Mouse (Mus musculus) liver, embryonic 13.5 days (tissue): Measurements from ENCODE around the gene H2-DMb2. TPM values are rescaled to one million over a fixed set of nuclear protein-coding genes. Genes with fewer than 3 reads are reported as not detected.

ENCODE experiments used
- ATAC-seq: fragments of 200-750 bp; cut with Nextera tagmentation; 2 replicates; pipeline ENCODE4 v1.8.0; 2017; ENCODE audit warnings: low read depth, mild to moderate bottlenecking, moderate number of reproducible peaks, moderate library complexity
- DNase-seq: peaks from one replicate; pipeline ENCODE4 v3.0.0; 2022
- H3K27ac ChIP-seq: fragments of 300-500 bp; sonication (generic); 2 replicates; pipeline ENCODE4 v1.5.1; 2015; ENCODE audit warnings: moderate library complexity, mild to moderate bottlenecking, inconsistent platforms
- H3K27me3 ChIP-seq: fragments of 300-500 bp; sonication (generic); 2 replicates; pipeline ENCODE4 v1.6.1; 2015; ENCODE audit warnings: mild to moderate bottlenecking, inconsistent platforms
- H3K36me3 ChIP-seq: fragments of 300-500 bp; sonication (generic); 2 replicates; pipeline ENCODE4 v1.6.1; 2015; ENCODE audit warnings: mild to moderate bottlenecking, inconsistent platforms
- H3K4me1 ChIP-seq: fragments of 300-500 bp; sonication (generic); replicated peaks from 2 replicates; pipeline ENCODE4 v1.6.1; 2015; ENCODE audit warnings: inconsistent platforms
- H3K4me2 ChIP-seq: fragments of 300-500 bp; sonication (generic); 2 replicates; pipeline ENCODE4 v1.6.1; 2015; ENCODE audit warnings: inconsistent platforms, mild to moderate bottlenecking, moderate library complexity
- H3K4me3 ChIP-seq: fragments of 300-500 bp; sonication (generic); replicated peaks from 2 replicates; pipeline ENCODE4 v1.5.1; 2015; ENCODE audit warnings: mild to moderate bottlenecking, inconsistent platforms
- H3K9ac ChIP-seq: fragments of 300-500 bp; sonication (generic); 2 replicates; pipeline ENCODE4 v1.6.1; 2015; ENCODE audit warnings: mild to moderate bottlenecking, inconsistent platforms
- H3K9me3 ChIP-seq: fragments of 300-500 bp; sonication (generic); replicated peaks from 2 replicates; pipeline ENCODE4 v1.6.1; 2016; ENCODE audit warnings: inconsistent platforms
- WGBS: fragments of 180-500 bp; shearing (Covaris S2); methylation state at CpG from one replicate; pipeline ENCODE4 v1.1.7; 2015; ENCODE audit not compliant: insufficient replicate concordance; 5-methylcytosine and 5-hydroxymethylcytosine counted together
- polyA plus RNA-seq: library from polyadenylated mRNA; unstranded; fragments of >200 nt; fragmentation: Nextera tagmentation; extraction: Ambion mirVana; gene quantifications from 2 replicates; pipeline ENCODE4 v1.2.1, GENCODE M21; 2015

H2-DMb2 gene
- polyA plus RNA-seq, 1 experiment from 2014 or later = 0.31 TPM

GRCm38 (mm10) chr17:34199050-34199619 lies 56.0 kb downstream of the H2-DMb2 start:
- DNase-seq (no peak), ATAC-seq (no peak)
- peaks cover 29% of the 10 kb centered on the region for H3K4me1 ChIP-seq
- 69% methylated on average over 12 of the region's 12 CpGs for WGBS
- H3K36me3 ChIP-seq = no peaks in the 10 kb centered on the region
- no peak overlapping the region for H3K4me3 ChIP-seq
- peak overlapping the region; percentile 68 for H3K4me2 ChIP-seq
- H3K9ac ChIP-seq = no peak overlapping the region
- H3K9me3 ChIP-seq = no peaks in the 10 kb centered on the region
- no peak overlapping the region for H3K27ac ChIP-seq
- peaks cover 60% of the 10 kb centered on the region for H3K27me3 ChIP-seq

- H3K4me1 ChIP-seq = peaks cover 32% of the 10 kb centered on the region
- 81% methylated on average over 10 of the region's 10 CpGs for whole genome bisulfite sequencing
- no peak overlapping the region for H3K4me3 ChIP-seq
- no peaks in the 10 kb centered on the region for H3K9me3 ChIP-seq
- no peaks in the 10 kb centered on the region for H3K36me3 ChIP-seq
- no peak overlapping the region for H3K4me2 ChIP-seq
- DNase-seq (no peak), ATAC-seq (no peak)
- no peak overlapping the region for H3K9ac ChIP-seq
- H3K27ac ChIP-seq = no peak overlapping the region
- H3K27me3 ChIP-seq = peaks cover 52% of the 10 kb centered on the region
Measured at GRCm38 (mm10) chr17:34200047-34200446, 56.9 kb downstream of the H2-DMb2 start.

GRCm38 (mm10) chr17:34200772-34201505 lies 57.8 kb downstream of the H2-DMb2 start:
- Histone ChIP-seq H3K27ac (no peak overlapping the region), H3K36me3 (no peaks in the 10 kb centered on the region), H3K4me3 (no peak overlapping the region), H3K4me2 (no peak overlapping the region), H3K27me3 (peaks cover 43% of the 10 kb centered on the region), H3K9me3 (no peaks in the 10 kb centered on the region), H3K9ac (no peak overlapping the region), H3K4me1 (peaks cover 41% of the 10 kb centered on the region)
- DNase-seq (no peak), ATAC-seq (no peak)
- 78% methylated on average over 16 of the region's 16 CpGs for WGBS

Other genes with a start within 250 kb of the H2-DMb2 start
- 0.60 and 0.91 TPM in 2 replicates for gene Platr17, start 238.2 kb upstream of the H2-DMb2 start, polyA plus RNA-seq
- gene Daxx, start 233.9 kb upstream of the H2-DMb2 start, polyA plus RNA-seq = 25.5 and 27.6 TPM in 2 replicates
- gene Tapbp, start 227.4 kb upstream of the H2-DMb2 start, polyA plus RNA-seq = 27.6 and 30.5 TPM in 2 replicates
- gene Zbtb22, start 227.4 kb upstream of the H2-DMb2 start, polyA plus RNA-seq = 10.1 and 10.7 TPM in 2 replicates
- gene Rgl2, start 213.8 kb upstream of the H2-DMb2 start, polyA plus RNA-seq = 7.1 and 7.4 TPM in 2 replicates
- 153 and 157 TPM in 2 replicates for gene Pfdn6, start 203.0 kb upstream of the H2-DMb2 start, polyA plus RNA-seq
- 30.1 and 34.9 TPM in 2 replicates for gene Wdr46, start 202.6 kb upstream of the H2-DMb2 start, polyA plus RNA-seq
- gene B3galt4, start 191.8 kb upstream of the H2-DMb2 start, polyA plus RNA-seq = 2.3 and 2.5 TPM in 2 replicates
- gene Vps52, start 187.5 kb upstream of the H2-DMb2 start, polyA plus RNA-seq = 27.7 and 30.1 TPM in 2 replicates
- 1,343 and 1,499 TPM in 2 replicates for gene Rps18, start 187.3 kb upstream of the H2-DMb2 start, polyA plus RNA-seq
- gene H2-K1, start 143.0 kb upstream of the H2-DMb2 start, polyA plus RNA-seq = 80.9 and 88.3 TPM in 2 replicates
- 5.2 and 5.4 TPM in 2 replicates for gene Ring1, start 118.6 kb upstream of the H2-DMb2 start, polyA plus RNA-seq
- 25.2 and 25.7 TPM in 2 replicates for gene H2-Ke6, start 115.2 kb upstream of the H2-DMb2 start, polyA plus RNA-seq
- 71.7 and 76.7 TPM in 2 replicates for gene Slc39a7, start 111.6 kb upstream of the H2-DMb2 start, polyA plus RNA-seq
- gene Rxrb, start 111.5 kb upstream of the H2-DMb2 start, polyA plus RNA-seq = 18.2 and 18.6 TPM in 2 replicates
- gene Col11a2, start 103.9 kb upstream of the H2-DMb2 start, polyA plus RNA-seq = 0.32 and 0.54 TPM in 2 replicates
- 0.39 and 0.41 TPM in 2 replicates for gene H2-Oa, start 51.0 kb upstream of the H2-DMb2 start, polyA plus RNA-seq
- gene H2-DMa, start 23.8 kb upstream of the H2-DMb2 start, polyA plus RNA-seq = 4.4 and 5.2 TPM in 2 replicates
- 42.0 and 53.3 TPM in 2 replicates for gene Brd2, start 20.7 kb upstream of the H2-DMb2 start, polyA plus RNA-seq
- gene H2-DMb1, start 9.8 kb downstream of the H2-DMb2 start, polyA plus RNA-seq = 0.54 and 0.62 TPM in 2 replicates
- 2.4 and 3.2 TPM in 2 replicates for gene Tap1, start 44.2 kb downstream of the H2-DMb2 start, polyA plus RNA-seq
- 6.6 and 7.7 TPM in 2 replicates for gene Psmb9, start 44.5 kb downstream of the H2-DMb2 start, polyA plus RNA-seq
- gene Psmb8, start 54.4 kb downstream of the H2-DMb2 start, polyA plus RNA-seq = 15.3 and 18.0 TPM in 2 replicates
- 5.7 and 6.1 TPM in 2 replicates for gene Tap2, start 60.2 kb downstream of the H2-DMb2 start, polyA plus RNA-seq
- gene H2-Ob, start 95.6 kb downstream of the H2-DMb2 start, polyA plus RNA-seq = 0.08 TPM in 1 of 2 replicates, not detected in the other
- gene H2-Ab1, start 114.4 kb downstream of the H2-DMb2 start, polyA plus RNA-seq = 2.2 and 2.3 TPM in 2 replicates
- 0.96 TPM in 2 replicates for gene H2-Aa, start 144.5 kb downstream of the H2-DMb2 start, polyA plus RNA-seq
- gene H2-Eb1, start 162.6 kb downstream of the H2-DMb2 start, polyA plus RNA-seq = 0.81 and 0.88 TPM in 2 replicates
- gene H2-Eb2, start 182.4 kb downstream of the H2-DMb2 start, polyA plus RNA-seq = not detected in 2 replicates
- 0.05 TPM in 1 of 2 replicates, not detected in the other for gene Btnl2, start 211.5 kb downstream of the H2-DMb2 start, polyA plus RNA-seq
- not detected in 2 replicates for gene Btnl1, start 233.8 kb downstream of the H2-DMb2 start, polyA plus RNA-seq